Mouse (Mus musculus): ENCODE measurements around the gene 1110059G10Rik.
A peak's percentile ranks its signal among the peaks of the same experiment; 100 is the strongest.

The 1110059G10Rik gene

DNA sequence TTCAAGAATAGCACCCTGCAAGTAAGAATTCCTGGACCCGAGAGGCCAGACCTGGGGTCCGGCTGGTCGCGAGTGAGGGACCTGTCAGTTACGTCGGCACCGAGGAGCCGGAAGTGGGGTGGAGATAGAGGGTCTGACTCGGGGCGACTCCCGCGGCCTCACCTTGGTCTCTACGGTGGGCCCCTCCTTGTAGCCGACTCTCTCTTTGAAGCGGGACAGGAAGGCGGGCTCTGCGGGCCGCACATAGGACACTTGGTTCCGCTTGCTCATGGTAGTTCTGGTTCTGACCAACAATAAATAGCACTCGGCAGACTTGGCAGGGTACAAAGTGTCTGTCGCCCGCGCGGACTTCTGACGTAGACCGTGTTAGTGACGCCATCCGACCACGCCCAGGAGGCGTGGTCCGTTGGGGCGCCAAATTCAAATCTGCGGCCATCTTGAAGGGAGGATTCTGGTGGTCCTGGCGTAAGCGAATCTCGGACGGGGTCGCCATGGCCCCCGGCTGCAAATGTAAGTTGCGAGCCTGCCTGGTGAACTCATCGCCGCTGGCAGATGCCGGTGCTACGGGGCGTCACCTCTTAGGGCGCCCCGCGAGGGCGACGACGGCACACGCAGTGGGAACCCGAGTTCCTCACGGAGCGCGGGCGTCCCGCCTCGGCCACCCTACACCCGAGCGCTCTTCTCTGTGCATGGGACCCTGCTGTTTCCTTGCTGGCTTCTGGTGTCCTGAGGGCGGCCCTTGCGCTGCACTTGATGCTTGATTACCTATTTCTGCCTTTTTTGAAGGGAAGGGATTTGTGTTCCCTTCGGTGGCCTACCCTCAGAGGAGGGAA is at the start of gene 1110059G10Rik, which contains the start of gene Kif15:
Gene 1110059G10Rik, minus strand, starts transcription at position 358 of the 833 bp plus-strand sequence.
Gene Kif15, plus strand, starts transcription at position 404 of the 833 bp plus-strand sequence.
- DNase-seq (ENCODE audit: low spot score in 2 of 2): peak; percentile 95 to 96

DNA sequence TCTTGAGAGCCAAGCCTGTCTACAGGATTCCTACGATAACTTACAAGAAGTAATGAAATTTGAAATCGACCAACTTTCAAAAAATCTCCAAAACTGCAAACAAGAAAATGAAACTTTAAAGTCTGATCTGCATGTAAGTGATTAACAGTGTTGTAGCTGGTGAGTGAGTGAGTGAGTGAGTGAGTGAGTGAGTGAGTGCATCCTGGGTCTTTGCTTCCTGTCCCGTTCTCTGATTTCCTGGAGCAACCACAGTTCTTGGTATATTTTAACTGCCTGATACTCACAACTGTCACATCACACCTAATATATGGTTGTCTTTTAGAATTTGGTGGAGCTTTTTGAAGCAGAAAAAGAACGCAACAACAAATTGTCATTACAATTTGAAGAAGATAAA is 48.4 kb upstream of the 1110059G10Rik start:
- no peak for DNase-seq (ENCODE audit: low spot score in 2 of 2)

DNA sequence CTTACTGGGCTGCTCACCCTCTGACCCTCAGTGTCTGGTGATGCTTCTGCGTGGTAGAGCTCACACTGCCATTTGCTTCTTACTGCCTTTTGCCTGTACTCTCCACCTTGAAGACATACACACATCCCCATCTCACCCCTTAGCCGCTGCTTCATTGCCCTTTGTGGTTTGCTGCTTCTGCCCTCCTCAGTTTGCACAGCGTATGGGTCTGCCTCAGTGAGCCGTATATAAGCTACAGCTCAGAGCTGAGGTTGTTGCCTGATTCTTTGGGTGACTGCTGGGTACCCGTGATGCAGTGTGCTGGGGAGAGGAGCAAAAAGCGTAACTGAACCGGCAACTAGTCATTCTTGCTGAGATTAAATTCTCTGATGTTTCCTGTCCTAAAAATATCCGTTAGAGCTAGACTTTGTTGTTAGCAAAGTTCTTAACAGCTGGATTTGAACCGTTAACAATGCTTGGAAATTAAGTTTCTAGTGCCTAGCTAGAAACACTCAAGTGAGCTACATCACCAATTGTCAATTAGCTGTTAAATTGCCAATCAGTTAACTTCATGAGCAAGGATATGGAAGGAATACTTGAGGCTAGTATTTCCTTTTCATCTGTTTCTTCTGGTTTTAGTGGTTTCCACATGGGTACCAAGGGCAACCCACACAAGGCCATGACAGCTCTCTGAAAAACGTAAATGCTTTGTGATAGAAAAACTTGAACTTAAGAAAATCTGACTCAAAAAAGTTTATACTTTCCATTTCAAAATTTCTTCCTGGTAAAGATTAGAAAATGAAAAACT is 47.8 kb upstream of the 1110059G10Rik start:
- no peak for DNase-seq (ENCODE audit: low spot score in 2 of 2)

DNA sequence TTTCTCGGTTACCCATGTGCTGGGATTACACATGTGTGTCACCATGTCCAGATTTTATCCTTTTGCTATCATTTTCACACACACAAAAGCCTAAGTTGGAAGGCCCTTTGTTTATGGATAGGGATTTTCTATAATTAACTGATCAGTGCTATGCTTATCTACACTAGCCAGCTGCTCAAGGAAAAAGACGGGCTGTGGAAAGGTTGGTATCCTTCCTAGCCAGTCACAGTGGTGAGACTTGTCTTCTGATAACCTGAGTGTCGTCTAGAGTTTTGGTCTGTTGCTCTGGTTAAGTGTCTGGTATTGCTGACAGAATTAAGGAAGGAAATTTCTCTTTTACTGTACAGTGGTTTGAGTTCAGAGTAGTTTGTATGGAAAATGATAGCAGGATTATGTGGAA is 21.9 kb downstream of the 1110059G10Rik start:
- no peak for DNase-seq (ENCODE audit: low spot score in 2 of 2)

DNA sequence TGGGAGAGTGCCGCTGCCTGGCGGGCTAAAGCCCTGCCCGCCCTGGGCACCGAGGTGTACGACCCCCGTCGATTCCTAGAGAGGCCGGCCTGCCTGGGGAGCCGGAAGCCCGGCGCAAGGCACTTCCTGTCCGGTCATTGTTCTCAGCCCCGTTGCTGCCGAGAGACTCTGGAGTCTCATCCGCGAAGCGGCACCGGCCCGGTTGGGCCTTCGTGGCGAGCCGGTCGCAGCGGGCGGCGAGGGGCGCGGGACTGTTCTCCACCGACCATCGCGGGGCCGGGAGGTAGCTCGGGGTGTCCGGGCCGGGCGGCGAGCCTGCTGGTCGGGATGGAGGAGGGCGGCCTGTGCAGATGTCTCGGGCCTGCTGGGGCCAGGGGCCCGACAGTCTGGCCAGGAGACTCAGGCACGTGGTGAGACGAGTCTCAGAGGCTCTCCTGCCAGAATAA is 27.8 kb downstream of the 1110059G10Rik start, which contains the start of gene Zfp105:
Gene Zfp105, plus strand, starts transcription at position 137 of the 446 bp plus-strand sequence.
- peak; percentile 72 to 73 for DNase-seq (ENCODE audit: low spot score in 2 of 2)

DNA sequence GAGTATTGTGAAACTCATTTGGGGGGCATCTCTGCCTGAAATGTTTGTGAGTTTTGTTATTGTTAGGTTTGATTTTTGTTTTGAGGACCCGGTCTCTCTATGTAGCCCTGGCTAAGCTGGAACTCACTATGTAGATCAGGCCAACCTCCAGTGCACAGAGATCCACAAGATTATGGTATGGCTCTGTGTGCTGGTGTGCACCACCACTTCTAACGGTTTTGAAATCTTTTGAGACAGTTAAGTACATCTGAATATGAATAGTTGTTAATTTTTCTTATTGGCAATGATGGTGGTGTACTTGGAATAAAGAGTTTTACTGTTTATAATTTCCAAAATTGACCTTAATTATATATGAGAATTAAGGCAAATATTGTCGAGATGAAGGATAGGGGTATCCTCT is 28.4 kb downstream of the 1110059G10Rik start:
- no peak for DNase-seq (ENCODE audit: low spot score in 2 of 2)

DNA sequence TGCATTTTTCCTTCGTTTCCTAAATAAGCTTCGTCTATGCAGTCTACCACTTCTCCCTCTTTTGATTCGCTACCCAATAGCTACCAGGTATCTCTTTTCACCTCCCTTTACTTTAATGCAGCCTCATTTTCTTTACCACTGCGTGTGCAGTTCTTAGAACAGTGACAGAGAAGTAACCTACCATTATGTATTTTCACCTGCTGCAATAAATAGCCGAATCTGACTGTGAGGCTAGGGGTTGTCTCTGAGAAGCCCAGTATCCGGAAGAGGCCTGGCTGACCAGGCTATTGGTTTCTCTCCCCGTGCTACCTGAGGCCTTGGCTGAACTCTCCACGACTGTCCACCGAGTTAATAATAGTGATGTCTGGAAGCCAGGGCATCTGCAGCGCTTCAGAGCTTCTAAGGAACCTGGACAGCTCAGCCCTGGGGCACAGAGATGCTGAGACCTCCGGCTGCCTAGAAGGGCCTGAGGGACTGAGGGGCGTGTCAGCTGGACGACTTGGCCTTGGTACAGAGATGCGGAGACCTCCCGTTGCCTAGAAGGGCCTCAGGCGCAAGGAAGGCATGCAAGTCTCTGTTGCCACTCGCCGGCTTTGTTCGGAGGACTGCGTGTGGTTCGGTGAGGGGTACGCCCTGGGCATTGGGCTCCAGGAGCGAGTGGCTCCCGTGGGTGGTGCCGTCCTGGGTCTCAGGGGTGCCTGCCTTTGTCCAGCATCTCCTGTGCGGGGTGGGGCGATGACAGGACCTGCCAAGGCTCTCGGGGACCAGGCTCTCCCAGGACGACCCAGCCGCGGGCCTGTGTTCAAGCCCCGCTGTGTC is 47.9 kb downstream of the 1110059G10Rik start:
- peak; percentile 39 to 46 for DNase-seq (ENCODE audit: low spot score in 2 of 2)

DNA sequence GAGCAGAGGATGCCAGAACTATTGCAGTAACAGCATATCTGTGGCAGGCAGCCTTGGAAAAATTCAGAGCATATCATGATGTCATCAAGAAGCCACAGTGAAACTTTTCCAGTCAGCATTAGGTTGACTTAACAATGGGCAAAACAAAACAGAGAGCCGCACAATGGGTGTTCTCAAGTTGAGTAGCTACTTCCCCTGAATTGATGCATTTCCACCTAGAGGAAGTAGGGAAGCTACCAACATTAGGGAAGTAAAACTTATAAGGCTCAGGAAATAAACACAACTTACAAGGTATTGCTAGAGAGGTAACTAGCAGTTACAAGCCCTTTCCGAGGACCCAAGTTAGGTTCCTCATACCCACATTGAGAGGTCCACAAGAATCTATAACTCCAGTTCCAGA is 49.8 kb downstream of the 1110059G10Rik start:
- no peak for DNase-seq (ENCODE audit: low spot score in 2 of 2)

All from frontal cortex, postnatal 36 days (tissue).